Mouse (Mus musculus): ENCODE results near the gene Wdr46.

DNA sequence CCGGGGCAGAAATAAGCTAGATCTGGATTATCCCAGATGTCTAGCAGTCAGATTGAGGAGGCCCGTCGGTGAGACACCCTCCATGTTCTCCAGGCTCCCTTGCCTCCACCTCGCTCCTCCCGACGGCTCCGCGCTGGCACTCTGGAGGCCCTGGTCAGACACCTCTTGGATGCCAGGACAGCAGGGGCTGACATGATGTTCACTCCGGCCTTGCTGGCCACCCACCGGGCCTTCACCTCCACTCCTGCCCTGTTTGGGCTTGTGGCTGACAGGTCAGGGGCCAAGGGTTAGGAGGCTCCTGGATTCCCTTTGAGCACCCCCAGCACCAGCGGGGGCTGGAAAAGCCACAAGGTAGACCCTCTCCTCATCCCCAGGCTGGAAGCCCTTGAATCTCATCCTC, 8.5 kb upstream of the Wdr46 start:
- no peak for TF ChIP-seq RAD21 (IDR thresholded peaks at IDR 0.05; ENCODE audit: low read depth, low read length)
- TF ChIP-seq BHLHE40 (IDR thresholded peaks at IDR 0.05; ENCODE audit: low read depth, low read length) = no peak
- TF ChIP-seq CTCF (conservative IDR thresholded peaks at IDR 0.05 in 1 of 2, IDR thresholded peaks at IDR 0.05 in 1 of 2; ENCODE audit: low read depth in 2 of 2, low read length in 2 of 2) = no peak
- TF ChIP-seq MXI1 (IDR thresholded peaks at IDR 0.05; ENCODE audit: low read depth, low read length) = no peak
- no peak for TF ChIP-seq ZKSCAN1 (IDR thresholded peaks at IDR 0.05; ENCODE audit: borderline replicate concordance, low read depth, low read length)
- TF ChIP-seq MAX (IDR thresholded peaks at IDR 0.05; ENCODE audit: low read length) = no peak
- TF ChIP-seq USF1 (IDR thresholded peaks at IDR 0.05; ENCODE audit: low read depth, low read length) = no peak
- no peak for TF ChIP-seq E2F4 (IDR thresholded peaks at IDR 0.05; ENCODE audit: insufficient replicate concordance, low read depth, low read length)
